Mouse (Mus musculus): Measurements from ENCODE around the gene Fbxw5. TPM values are rescaled to one million over a fixed set of nuclear protein-coding genes. Genes with fewer than 3 reads are reported as not detected.

Fbxw5 gene
- total RNA-seq, 2 experiments from 2014 or later = 28.9 to 64.5 TPM

- ATAC-seq (replicated peaks; ENCODE audit: low FRiP score, low TSS enrichment, poor library complexity, severe bottlenecking) = no peak
These were observed 23.0 kb upstream of the Fbxw5 start for GRCm38 (mm10) chr2:25477541-25477940.

- ATAC-seq (replicated peaks; ENCODE audit: low FRiP score, low TSS enrichment, poor library complexity, severe bottlenecking) = no peak
These were observed 22.4 kb upstream of the Fbxw5 start for GRCm38 (mm10) chr2:25477967-25478675.

- ATAC-seq (replicated peaks; ENCODE audit: low FRiP score, low TSS enrichment, poor library complexity, severe bottlenecking) = no peak
These were observed 20.8 kb upstream of the Fbxw5 start for GRCm38 (mm10) chr2:25479551-25480311.

- no peak for ATAC-seq (replicated peaks; ENCODE audit: low FRiP score, low TSS enrichment, poor library complexity, severe bottlenecking)
These were observed 20.0 kb upstream of the Fbxw5 start for GRCm38 (mm10) chr2:25480541-25480940.

- peak; percentile 72 for ATAC-seq (replicated peaks; ENCODE audit: low FRiP score, low TSS enrichment, poor library complexity, severe bottlenecking)
These were observed 17.6 kb upstream of the Fbxw5 start for GRCm38 (mm10) chr2:25482969-25483368.

GRCm38 (mm10) chr2:25484901-25485647, 15.5 kb upstream of the Fbxw5 start:
- no peak for ATAC-seq (replicated peaks; ENCODE audit: low FRiP score, low TSS enrichment, poor library complexity, severe bottlenecking)

- ATAC-seq (replicated peaks; ENCODE audit: low FRiP score, low TSS enrichment, poor library complexity, severe bottlenecking) = no peak
These were observed 12.4 kb upstream of the Fbxw5 start for GRCm38 (mm10) chr2:25487965-25488670.

GRCm38 (mm10) chr2:25488671-25489068, 11.9 kb upstream of the Fbxw5 start:
- no peak for ATAC-seq (replicated peaks; ENCODE audit: low FRiP score, low TSS enrichment, poor library complexity, severe bottlenecking)

- ATAC-seq (replicated peaks; ENCODE audit: low FRiP score, low TSS enrichment, poor library complexity, severe bottlenecking) = no peak
These were observed 7.6 kb upstream of the Fbxw5 start for GRCm38 (mm10) chr2:25492988-25493387.

- ATAC-seq (replicated peaks; ENCODE audit: low FRiP score, low TSS enrichment, poor library complexity, severe bottlenecking) = no peak
These were observed 7.0 kb upstream of the Fbxw5 start, which contains the start of gene Lcn12 for GRCm38 (mm10) chr2:25493476-25493961. Lcn12 (minus strand) TSS chr2:25493911.

GRCm38 (mm10) chr2:25496462-25496861, 4.1 kb upstream of the Fbxw5 start:
- no peak for ATAC-seq (replicated peaks; ENCODE audit: low FRiP score, low TSS enrichment, poor library complexity, severe bottlenecking)

GRCm38 (mm10) chr2:25497846-25498575, 2.5 kb upstream of the Fbxw5 start:
- ATAC-seq (replicated peaks; ENCODE audit: low FRiP score, low TSS enrichment, poor library complexity, severe bottlenecking) = no peak

- no peak for ATAC-seq (replicated peaks; ENCODE audit: low FRiP score, low TSS enrichment, poor library complexity, severe bottlenecking)
These were observed 1.7 kb upstream of the Fbxw5 start for GRCm38 (mm10) chr2:25498622-25499478.

GRCm38 (mm10) chr2:25500071-25500575, 427 bp upstream of the Fbxw5 start:
- ATAC-seq (replicated peaks; ENCODE audit: low FRiP score, low TSS enrichment, poor library complexity, severe bottlenecking) = no peak

GRCm38 (mm10) chr2:25501593-25502486, 1.3 kb downstream of the Fbxw5 start, which contains the start of gene C8g:
C8g (minus strand) TSS chr2:25501719.
- no peak for ATAC-seq (replicated peaks; ENCODE audit: low FRiP score, low TSS enrichment, poor library complexity, severe bottlenecking)

- ATAC-seq (replicated peaks; ENCODE audit: low FRiP score, low TSS enrichment, poor library complexity, severe bottlenecking) = peak; percentile 22; the same call in 1 of the 2 replicates
These were observed 2.2 kb downstream of the Fbxw5 start for GRCm38 (mm10) chr2:25502726-25503125.

GRCm38 (mm10) chr2:25504538-25504937, 4.0 kb downstream of the Fbxw5 start:
- no peak for ATAC-seq (replicated peaks; ENCODE audit: low FRiP score, low TSS enrichment, poor library complexity, severe bottlenecking)
